Mouse (Mus musculus): ENCODE measurements around the gene S100a3.

DNA sequence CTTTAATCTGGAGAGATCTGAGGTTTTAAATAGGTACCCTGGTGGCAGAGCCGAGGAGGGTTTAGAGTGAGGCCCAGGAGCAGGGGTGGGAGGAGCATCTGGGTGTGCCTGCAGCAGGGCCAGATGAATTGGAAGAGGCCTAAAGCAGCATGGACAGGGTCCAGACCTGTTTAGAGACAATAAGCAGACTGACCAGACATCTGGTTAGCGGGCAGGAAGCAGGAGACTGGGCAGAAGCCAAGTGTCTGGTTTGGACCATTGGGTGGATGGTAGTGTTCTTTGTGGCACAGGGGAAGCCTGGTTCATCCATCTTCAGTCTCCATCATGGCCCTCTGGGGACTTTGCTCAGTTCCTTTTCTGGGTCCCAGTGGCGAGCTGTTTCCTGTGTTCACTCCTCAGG is 23.5 kb downstream of the S100a3 start:
- TF ChIP-seq CTCF (conservative IDR thresholded peaks at IDR 0.05 in 1 of 2, IDR thresholded peaks at IDR 0.05 in 1 of 2; ENCODE audit: low read depth in 2 of 2, low read length in 2 of 2) = no peak
- TF ChIP-seq MYC (IDR thresholded peaks at IDR 0.05; ENCODE audit: low read depth, low read length) = no peak
- no peak for TF ChIP-seq ETS1 (conservative IDR thresholded peaks at IDR 0.05; ENCODE audit: low read depth, low read length)
- no peak for TF ChIP-seq RCOR1 (conservative IDR thresholded peaks at IDR 0.05; ENCODE audit: low read depth, low read length)
- no peak for TF ChIP-seq HCFC1 (IDR thresholded peaks at IDR 0.05; ENCODE audit: low read depth, low read length)
- TF ChIP-seq ZC3H11A (IDR thresholded peaks at IDR 0.05; ENCODE audit: low read depth, low read length) = no peak
- TF ChIP-seq EP300 (IDR thresholded peaks at IDR 0.05; ENCODE audit: low read length) = no peak
